Mouse (Mus musculus): ENCODE results near the gene Cybc1.

- TF ChIP-seq CTCF (IDR thresholded peaks at IDR 0.05; ENCODE audit: extremely low read depth, insufficient read depth, insufficient read length, insufficient replicate concordance) (no peak), POLR2A (IDR thresholded peaks at IDR 0.05; ENCODE audit: low read depth, low read length) (no peak; the same call in 1 of the 2 replicates)
Measured at GRCm38 (mm10) chr11:121259160-121260100, 30.3 kb upstream of the Cybc1 start, which contains the start of gene Foxk2.

Data from spleen, adult 2 months (tissue).